Mouse (Mus musculus) midbrain, postnatal 0 days (tissue): ENCODE data around the gene Gm20518. TPM values are rescaled to one million over a fixed set of nuclear protein-coding genes. Genes with fewer than 3 reads are reported as not detected.
A peak's percentile ranks its signal among the peaks of the same experiment; 100 is the strongest.

Experiments used
- ATAC-seq: fragments of 200-750 bp; cut with Nextera tagmentation; 2 replicates; pipeline ENCODE4 v1.8.0; 2017; ENCODE audit warnings: moderate number of reproducible peaks, mild to moderate bottlenecking, moderate TSS enrichment, moderate library complexity; ENCODE audit not compliant: low FRiP score
- DNase-seq: peaks from one replicate; pipeline ENCODE4 v3.0.0-alpha.2; 2015; ENCODE audit warnings: low spot score
- H3K27ac ChIP-seq: fragments of 300-500 bp; sonication (generic); 2 replicates; pipeline ENCODE4 v1.5.1; 2014; ENCODE audit warnings: low read depth, mild to moderate bottlenecking, low read length, mixed read lengths
- H3K27me3 ChIP-seq: fragments of 300-500 bp; sonication (generic); 2 replicates; pipeline ENCODE4 v1.6.1; 2014; ENCODE audit warnings: low read length, control low read depth, mixed read lengths; ENCODE audit not compliant: insufficient read depth
- H3K36me3 ChIP-seq: fragments of 300-500 bp; sonication (generic); 2 replicates; pipeline ENCODE4 v1.6.1; 2014; ENCODE audit warnings: low read length, control low read depth, mixed read lengths; ENCODE audit not compliant: insufficient read depth
- H3K4me1 ChIP-seq: fragments of 300-500 bp; sonication (generic); 2 replicates; pipeline ENCODE4 v1.6.1; 2014; ENCODE audit warnings: mild to moderate bottlenecking, control low read depth, antibody characterized with exemption, low read length, mixed read lengths; ENCODE audit not compliant: insufficient read depth
- H3K4me2 ChIP-seq: fragments of 300-500 bp; sonication (generic); 2 replicates; pipeline ENCODE4 v1.6.1; 2014; ENCODE audit warnings: low read depth, mild to moderate bottlenecking, low read length, mixed read lengths; ENCODE audit not compliant: poor library complexity, severe bottlenecking
- H3K4me3 ChIP-seq: fragments of 300-500 bp; sonication (generic); 2 replicates; pipeline ENCODE4 v1.5.1; 2014; ENCODE audit warnings: low read depth, mild to moderate bottlenecking, low read length, moderate library complexity
- H3K9ac ChIP-seq: fragments of 300-500 bp; sonication (generic); replicated peaks from 2 replicates; pipeline ENCODE4 v1.6.1; 2014; ENCODE audit warnings: mild to moderate bottlenecking, low read length, moderate library complexity, mixed read lengths; ENCODE audit not compliant: poor library complexity, severe bottlenecking
- H3K9me3 ChIP-seq: fragments of 300-500 bp; sonication (generic); 2 replicates; pipeline ENCODE4 v1.6.1; 2016; ENCODE audit warnings: low read length, control low read depth
- CTCF ChIP-seq: IDR thresholded peaks from 2 replicates; pipeline ENCODE4 v1.5.1; 2016; ENCODE audit warnings: antibody characterized with exemption, mild to moderate bottlenecking
- WGBS: fragments of 180-500 bp; shearing (Covaris S2); extraction: QIAGEN DNeasy Blood & Tissue Kit; methylation state at CpG from one replicate; pipeline ENCODE4 v1.1.7; 2014; 5-methylcytosine and 5-hydroxymethylcytosine counted together
- polyA plus RNA-seq: library from polyadenylated mRNA; unstranded; fragments of >200 nt; fragmentation: Nextera tagmentation; extraction: Ambion mirVana; gene quantifications from 2 replicates; pipeline ENCODE4 v1.2.1, GENCODE M21; 2015
- total RNA-seq: library from RNA; depleted of rRNA; stranded (reverse); fragments of >200 nt; gene quantifications from 2 replicates; pipeline ENCODE4 v1.2.3, GENCODE M21; 2014

Gene Gm20518
- total and polyA plus RNA-seq, 2 experiments from 2014 or later: 0.15 to 1.6 TPM

GRCm38 (mm10) chr16:17815411-17816402, 75.8 kb downstream of the Gm20518 start:
- peak overlapping the region; percentile 41 for H3K4me3 ChIP-seq
- WGBS: under 1% methylated on average over 63 of the region's 63 CpGs
- peaks cover 8% of the 10 kb centered on the region; the same call in 1 of the 2 replicates for H3K4me1 ChIP-seq
- peak overlapping the region; percentile 62 for H3K9ac ChIP-seq
- peak overlapping the region; percentile 67 for H3K27ac ChIP-seq
- peak; percentile 72 for DNase-seq
- no peaks in the 10 kb centered on the region for H3K36me3 ChIP-seq
- TF ChIP-seq CTCF: peak; percentile 87
- H3K9me3 ChIP-seq: no peaks in the 10 kb centered on the region
- no peaks in the 10 kb centered on the region for H3K27me3 ChIP-seq
- H3K4me2 ChIP-seq: peak overlapping the region; percentile 65
- peak; percentile 85 for ATAC-seq

GRCm38 (mm10) chr16:17813173-17813572, 78.3 kb downstream of the Gm20518 start:
- no peaks in the 10 kb centered on the region for H3K9me3 ChIP-seq
- no peak for ATAC-seq
- no peak overlapping the region for H3K27ac ChIP-seq
- TF ChIP-seq CTCF: no peak
- DNase-seq: no peak
- H3K27me3 ChIP-seq: no peaks in the 10 kb centered on the region
- no peak overlapping the region for H3K9ac ChIP-seq
- H3K4me2 ChIP-seq: no peak overlapping the region
- H3K36me3 ChIP-seq: no peaks in the 10 kb centered on the region
- H3K4me1 ChIP-seq: peaks cover 17% of the 10 kb centered on the region; the same call in 1 of the 2 replicates
- WGBS: 63% methylated on average over 4 of the region's 4 CpGs
- H3K4me3 ChIP-seq: no peak overlapping the region

GRCm38 (mm10) chr16:17812120-17812519, 79.4 kb downstream of the Gm20518 start:
- ATAC-seq (no peak), DNase-seq (peak; percentile 75)
- Histone ChIP-seq H3K9ac (no peak overlapping the region), H3K4me3 (no peak overlapping the region), H3K27ac (no peak overlapping the region), H3K9me3 (no peaks in the 10 kb centered on the region), H3K27me3 (no peaks in the 10 kb centered on the region), H3K36me3 (no peaks in the 10 kb centered on the region), H3K4me1 (peaks cover 20% of the 10 kb centered on the region; the same call in 1 of the 2 replicates), H3K4me2 (no peak overlapping the region)
- WGBS: 8% methylated on average over 5 of the region's 5 CpGs
- TF ChIP-seq CTCF: peak; percentile 91

- Histone ChIP-seq H3K4me3 (no peak overlapping the region), H3K27ac (peak overlapping the region; percentile 43; the same call in 1 of the 2 replicates), H3K36me3 (no peaks in the 10 kb centered on the region), H3K9ac (no peak overlapping the region), H3K4me1 (peaks cover 20% of the 10 kb centered on the region), H3K27me3 (peaks cover 11% of the 10 kb centered on the region), H3K4me2 (no peak overlapping the region), H3K9me3 (no peaks in the 10 kb centered on the region)
- ATAC-seq (no peak), DNase-seq (no peak)
- 13% methylated on average over 7 of the region's 7 CpGs for WGBS
- TF ChIP-seq CTCF: no peak
Measured at GRCm38 (mm10) chr16:17809711-17810110, 81.8 kb downstream of the Gm20518 start.

- H3K27ac ChIP-seq: 0 out of 2 replicates have a peak overlapping the region, but pooled peaks have one; percentile 27
- 82% methylated on average over 4 of the region's 4 CpGs for WGBS
- no peak for ATAC-seq
Measured at GRCm38 (mm10) chr16:17809125-17809524, 82.3 kb downstream of the Gm20518 start.

More at GRCm38 (mm10) chr16:17809125-17809524, 82.3 kb downstream of the Gm20518 start:
- Histone ChIP-seq H3K9ac (no peak overlapping the region), H3K4me1 (peaks cover 25% of the 10 kb centered on the region), H3K4me2 (no peak overlapping the region), H3K9me3 (no peaks in the 10 kb centered on the region), H3K36me3 (no peaks in the 10 kb centered on the region), H3K4me3 (no peak overlapping the region), H3K27me3 (peaks cover 16% of the 10 kb centered on the region)
- DNase-seq: no peak
- TF ChIP-seq CTCF: no peak
